Mouse (Mus musculus) frontal cortex, postnatal 36 days (tissue): Measurements from ENCODE around the gene Rnf220.

Experiments
- DNase-seq, 2 experiments: peaks; one replicate each; pipeline ENCODE4 v3.0.0; 2022; ENCODE audit warnings: low spot score in 2 of 2

The Rnf220 gene

DNA sequence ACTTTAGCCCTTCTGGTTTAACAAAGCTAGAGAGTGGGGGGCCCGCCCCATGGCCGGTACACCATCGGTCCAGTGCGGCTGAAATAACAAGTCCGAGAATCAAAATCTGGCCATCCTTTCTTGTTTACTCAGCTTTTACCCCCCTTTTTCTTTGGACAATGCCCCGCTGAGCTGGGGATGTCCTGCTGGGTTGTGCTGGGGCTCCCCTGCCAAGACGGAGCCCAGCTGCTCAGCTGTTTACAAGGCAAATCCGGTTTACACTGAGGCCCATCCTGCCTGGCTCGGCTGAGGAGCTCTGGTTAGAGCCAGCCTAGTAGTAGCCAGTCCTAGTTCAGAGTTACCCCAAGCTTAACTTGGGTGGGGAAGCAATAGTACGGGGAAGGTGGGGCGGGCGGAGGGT, 154.1 kb downstream of the Rnf220 start:
- DNase-seq = peak in 1 of 2 experiments; percentile 2

GRCm38 (mm10) chr4:117341282-117341681, 155.6 kb downstream of the Rnf220 start:
- DNase-seq = no peak

DNA sequence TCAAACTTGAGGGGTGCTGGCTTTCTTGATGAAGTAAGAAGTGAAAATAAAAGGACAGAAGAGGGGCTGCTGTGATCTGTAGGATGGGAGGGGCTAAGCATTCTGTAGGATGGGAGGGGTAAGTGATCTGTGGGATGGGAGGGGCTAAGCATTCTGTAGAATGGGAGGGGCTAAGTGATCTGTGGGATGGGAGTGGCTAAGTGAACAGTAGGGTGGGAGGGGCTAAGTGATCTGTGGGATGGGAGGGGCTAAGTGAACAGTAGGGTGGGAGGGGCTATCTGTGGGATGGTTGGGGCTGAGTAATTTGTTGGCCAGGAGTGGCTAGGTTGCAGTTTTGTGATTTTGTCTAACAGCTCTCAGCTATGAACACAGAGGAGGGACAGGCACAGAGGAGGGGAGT, 157.1 kb downstream of the Rnf220 start:
- DNase-seq = no peak

- no peak for DNase-seq
Observed at GRCm38 (mm10) chr4:117330836-117331475, 165.9 kb downstream of the Rnf220 start.

DNA sequence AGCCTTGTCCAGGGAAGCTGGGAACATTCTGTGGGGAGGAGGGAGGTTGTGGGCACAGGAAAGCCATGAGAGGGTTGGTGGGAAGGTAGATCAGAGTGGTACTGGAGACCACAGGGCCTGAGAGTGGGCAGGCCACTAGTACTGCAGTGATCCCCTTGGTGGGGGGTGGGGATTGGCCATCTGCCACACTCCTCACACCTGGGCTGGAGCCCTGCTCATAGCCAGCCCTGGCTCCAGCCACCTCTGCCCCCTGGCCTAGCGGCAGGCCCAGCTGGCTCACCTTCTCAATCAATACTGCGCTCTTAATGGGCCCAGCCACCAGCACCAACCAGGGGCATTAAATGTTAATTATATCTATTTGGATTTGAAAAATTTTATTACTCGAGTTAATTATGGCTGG, 166.7 kb downstream of the Rnf220 start:
- no peak for DNase-seq

DNA sequence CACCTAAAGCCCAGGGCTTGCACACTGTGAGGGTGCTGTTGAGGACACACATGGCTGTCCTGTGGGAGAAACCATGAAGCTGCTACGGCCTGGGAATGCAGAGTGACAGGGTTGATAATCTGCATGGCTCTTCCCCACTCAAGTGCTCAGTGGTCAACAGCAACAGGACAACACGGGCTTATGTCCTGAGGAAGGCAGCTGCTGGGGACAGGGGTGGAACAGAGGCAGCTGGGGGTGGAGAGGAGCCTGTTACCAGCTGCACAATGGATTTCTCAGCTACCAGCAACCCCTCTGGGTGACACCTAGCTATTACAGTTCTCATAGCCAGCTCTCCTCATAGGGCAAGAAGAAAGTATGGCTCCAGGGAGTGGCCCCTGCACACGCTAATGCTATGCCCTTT, 169.9 kb downstream of the Rnf220 start:
- no peak for DNase-seq

DNA sequence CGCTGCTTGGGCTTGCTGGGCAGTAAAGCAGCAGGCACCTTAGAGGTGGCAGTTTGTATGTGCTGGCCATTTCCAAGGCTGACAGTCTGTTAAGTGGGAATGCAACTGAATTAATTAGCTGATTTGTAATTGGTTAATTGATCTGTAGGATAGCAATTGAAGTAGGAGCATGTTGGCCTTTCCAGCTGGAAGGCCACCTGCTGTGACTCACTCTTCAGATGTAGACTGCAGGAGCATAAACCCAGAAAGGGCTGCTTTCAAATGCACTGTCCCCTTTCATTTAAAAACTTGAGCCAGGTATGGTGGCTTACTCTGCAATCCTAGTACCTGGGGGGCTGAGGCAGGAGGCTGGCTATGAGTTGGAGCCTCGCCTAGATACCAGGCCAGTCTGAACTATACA, 171.8 kb downstream of the Rnf220 start:
- no peak for DNase-seq

GRCm38 (mm10) chr4:117323515-117324344, 173.1 kb downstream of the Rnf220 start:
- DNase-seq = peak; percentile 35 to 47

GRCm38 (mm10) chr4:117321011-117321410, 175.8 kb downstream of the Rnf220 start:
- DNase-seq = no peak

DNA sequence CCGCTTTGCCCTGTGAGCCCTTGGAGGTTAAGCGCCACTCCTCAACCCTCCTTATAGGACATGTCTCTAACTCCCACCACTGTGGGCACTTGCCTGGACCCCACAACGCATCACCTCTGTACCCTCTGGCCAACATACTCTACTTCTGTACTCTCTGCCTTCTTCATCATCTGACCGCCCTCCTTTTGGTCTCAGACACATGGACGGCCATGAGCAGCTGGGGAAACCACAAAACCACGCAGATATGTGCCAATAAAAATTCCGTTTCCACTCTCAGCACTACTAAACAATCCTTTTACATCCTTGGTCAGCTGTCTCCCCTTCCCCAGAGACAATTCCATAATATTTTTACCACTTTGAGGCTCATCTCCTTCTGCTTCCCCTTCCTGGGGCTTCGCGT, 178.3 kb downstream of the Rnf220 start:
- no peak for DNase-seq

GRCm38 (mm10) chr4:117317701-117318190, 179.1 kb downstream of the Rnf220 start:
- DNase-seq = no peak

DNA sequence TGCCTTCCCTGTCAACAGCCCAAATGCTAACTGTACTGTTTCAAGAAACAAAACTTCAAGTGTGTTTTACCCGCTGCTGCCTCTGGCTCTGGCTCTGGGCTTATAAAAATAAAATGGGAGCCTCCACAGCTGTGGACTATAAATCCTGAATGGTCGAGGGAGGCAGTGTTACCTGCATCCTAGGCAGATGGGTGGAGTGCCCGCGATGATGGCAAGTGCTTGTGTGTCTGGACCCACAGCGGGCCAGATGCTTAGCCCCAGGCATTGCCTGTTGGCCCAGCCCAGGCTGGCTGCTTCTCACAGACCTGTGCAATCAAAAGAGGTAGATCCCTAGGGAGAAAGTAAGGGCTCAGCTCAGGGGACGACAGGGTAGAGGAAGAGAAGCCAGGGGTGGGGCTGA, 180.1 kb downstream of the Rnf220 start:
- no peak for DNase-seq

- DNase-seq = no peak
Observed at GRCm38 (mm10) chr4:117314849-117315500, 181.9 kb downstream of the Rnf220 start.

- DNase-seq = no peak
Observed at GRCm38 (mm10) chr4:117313085-117313424, 183.8 kb downstream of the Rnf220 start.

- DNase-seq = peak in 1 of 2 experiments; percentile 6
Observed at GRCm38 (mm10) chr4:117312416-117313084, 184.3 kb downstream of the Rnf220 start.

DNA sequence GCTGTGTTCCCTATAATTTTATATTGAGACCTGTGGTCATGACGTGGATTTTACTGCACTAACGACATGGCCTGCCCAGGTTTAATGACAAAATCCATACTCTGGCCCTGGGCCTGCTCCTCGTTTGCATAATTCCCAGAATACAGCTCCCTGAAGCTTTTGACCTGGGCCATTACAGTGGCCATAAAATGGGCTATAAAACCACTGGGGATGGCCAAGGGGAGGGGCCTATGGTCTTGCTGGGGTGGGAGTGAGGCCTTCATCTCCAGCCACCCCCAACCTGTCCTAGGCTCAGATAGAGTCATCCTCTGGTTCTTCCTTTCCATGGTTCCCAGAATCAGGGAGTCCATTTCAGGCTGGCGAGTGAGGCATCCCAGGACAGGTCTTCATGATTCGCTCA, 185.0 kb downstream of the Rnf220 start:
- DNase-seq = no peak

DNA sequence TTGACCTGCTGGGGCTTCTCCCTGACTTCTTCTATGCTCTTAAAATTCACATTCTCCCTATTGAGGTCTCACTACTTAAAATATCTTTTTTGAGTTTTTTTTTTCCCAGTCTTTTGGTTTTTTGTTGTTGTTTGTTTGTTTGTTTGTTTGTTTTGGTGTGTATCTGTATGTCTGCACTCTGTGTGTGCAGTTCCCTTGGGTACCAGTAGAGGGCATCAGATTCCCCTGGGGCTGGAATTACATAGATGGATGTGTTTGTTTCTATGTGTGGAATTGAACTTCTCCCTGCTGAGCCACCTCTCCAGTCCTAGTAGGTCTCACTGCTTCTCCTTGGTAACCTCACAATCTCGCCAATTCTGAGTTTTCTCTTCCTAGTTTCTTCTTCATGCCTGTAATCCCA, 187.4 kb downstream of the Rnf220 start:
- DNase-seq = no peak

GRCm38 (mm10) chr4:117307270-117307669, 189.6 kb downstream of the Rnf220 start:
- DNase-seq = no peak

GRCm38 (mm10) chr4:117305461-117305860, 191.4 kb downstream of the Rnf220 start:
- DNase-seq = no peak

DNA sequence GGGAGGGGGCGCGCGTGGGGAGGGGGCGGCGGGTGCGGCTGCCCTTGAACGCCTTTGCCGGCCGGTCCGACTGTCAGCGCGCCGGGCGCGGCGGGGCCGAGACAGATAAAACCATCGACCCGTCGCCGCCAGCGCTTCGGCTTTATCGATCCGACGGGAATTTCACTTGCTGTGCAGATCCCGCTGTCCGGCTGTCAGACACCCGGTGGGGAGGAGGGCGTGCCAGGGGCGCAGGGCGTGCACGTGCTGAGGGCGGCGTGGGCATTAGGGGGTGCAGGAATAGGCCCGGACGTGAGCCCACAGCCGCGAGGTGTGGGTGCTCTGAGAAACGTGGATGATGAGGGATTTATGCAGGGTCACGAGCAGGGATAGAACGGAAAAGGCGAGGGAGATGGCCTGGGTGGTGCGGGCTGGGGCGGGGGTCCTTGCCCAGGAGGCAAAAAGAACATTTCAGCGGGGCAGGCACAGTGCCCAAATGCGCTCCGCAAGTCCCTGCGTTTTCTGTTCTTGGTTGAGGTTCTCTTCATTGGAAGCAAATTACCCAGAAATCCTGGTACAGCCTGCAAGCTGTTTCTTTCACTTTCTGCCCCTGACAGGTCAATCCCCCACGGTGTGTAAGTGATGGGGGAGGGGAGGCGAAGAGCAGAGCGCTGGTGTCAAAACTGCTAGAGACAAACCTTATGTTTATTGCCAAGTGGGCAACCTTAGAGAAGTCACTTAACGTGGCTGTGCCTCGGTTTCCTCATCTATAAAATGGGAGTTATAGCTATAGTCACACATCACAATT, 192.4 kb downstream of the Rnf220 start:
- DNase-seq = no peak

DNA sequence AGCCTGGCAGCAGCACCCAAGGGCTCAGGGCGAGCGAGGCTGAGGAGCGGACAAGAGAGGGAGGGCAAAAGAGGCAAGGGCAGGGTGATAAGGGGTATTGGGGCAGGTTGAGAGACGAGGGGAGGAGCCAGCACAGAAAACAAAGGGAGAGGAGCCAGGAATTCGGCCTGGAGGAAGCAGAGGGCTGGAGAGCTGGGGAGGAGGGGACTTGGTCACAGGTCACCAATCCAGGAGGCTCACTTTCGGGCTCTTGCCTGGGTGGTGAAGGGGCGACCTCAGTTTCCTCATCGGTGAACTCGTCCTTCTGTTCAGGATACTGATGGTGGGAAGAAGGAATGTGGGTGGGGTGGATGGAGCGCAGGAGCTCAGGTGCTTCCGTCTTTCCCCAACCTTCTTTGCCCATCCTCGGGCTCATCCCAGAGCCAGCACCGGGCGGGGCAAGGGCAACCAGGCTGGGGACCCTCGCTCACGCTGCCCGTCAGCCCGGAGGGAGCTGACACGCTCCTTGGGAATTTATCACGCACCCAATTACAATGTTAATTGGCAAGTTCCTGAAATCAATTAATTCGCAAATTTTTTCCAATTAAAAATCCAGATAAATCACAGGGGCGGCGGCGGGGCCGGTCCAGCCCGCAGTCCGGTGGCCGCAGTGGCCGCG, 193.1 kb downstream of the Rnf220 start:
- DNase-seq = no peak
